Mouse (Mus musculus) C2C12 (cell line): ENCODE measurements around the gene Ak1. TPM values are rescaled to one million over a fixed set of nuclear protein-coding genes. Genes with fewer than 3 reads are reported as not detected.

ENCODE experiments used
- H3K27me3 ChIP-seq: one replicate; pipeline ENCODE4 v1.6.1; 2011; ENCODE audit not compliant: control insufficient read depth, insufficient read depth, insufficient read length
- H3K36me3 ChIP-seq: one replicate; pipeline ENCODE4 v1.6.1; 2011; ENCODE audit not compliant: control insufficient read depth, insufficient read depth
- H3K4me3 ChIP-seq: one replicate; pipeline ENCODE4 v1.5.1; 2011; ENCODE audit warnings: mild to moderate bottlenecking, control low read depth; ENCODE audit not compliant: poor library complexity, insufficient read depth, severe bottlenecking
- H3K79me2 ChIP-seq: one replicate; pipeline ENCODE4 v1.6.1; 2011; ENCODE audit not compliant: control insufficient read depth, insufficient read depth
- H3K79me3 ChIP-seq: one replicate; pipeline ENCODE4 v1.6.1; 2011; ENCODE audit warnings: low read depth, control low read depth
- H3ac ChIP-seq: one replicate; pipeline ENCODE3; 2011; ENCODE audit warnings: low read depth; ENCODE audit not compliant: control insufficient read depth, insufficient read length
- CEBPB ChIP-seq: IDR thresholded peaks from one replicate; pipeline ENCODE4 v1.6.1; 2011; ENCODE audit warnings: low read depth, mild to moderate bottlenecking, control low read depth, moderate library complexity
- CTCF ChIP-seq: IDR thresholded peaks from one replicate; pipeline ENCODE4 v1.5.1; 2011; ENCODE audit not compliant: control insufficient read depth, insufficient read depth, insufficient read length
- FOSL1 ChIP-seq: IDR thresholded peaks from one replicate; pipeline ENCODE4 v1.8.0; 2011; ENCODE audit warnings: mild to moderate bottlenecking, low read length; ENCODE audit not compliant: poor library complexity, insufficient read depth, severe bottlenecking
- MAX ChIP-seq: IDR thresholded peaks from one replicate; pipeline ENCODE4 v1.6.1; 2011; ENCODE audit warnings: mild to moderate bottlenecking, control low read depth
- MYOD1 ChIP-seq: IDR thresholded peaks from one replicate; pipeline ENCODE4 v1.6.1; 2011; ENCODE audit warnings: low read depth; ENCODE audit not compliant: control insufficient read depth, insufficient read length
- MYOG ChIP-seq: IDR thresholded peaks from one replicate; pipeline ENCODE4 v1.6.1; 2011; ENCODE audit not compliant: control insufficient read depth, insufficient read length; ENCODE audit errors: extremely low read depth
- USF1 ChIP-seq: IDR thresholded peaks from one replicate; pipeline ENCODE4 v1.6.1; 2011; ENCODE audit warnings: low read depth, mild to moderate bottlenecking, control low read depth, moderate library complexity
- polyA plus RNA-seq: library from polyadenylated mRNA; unstranded; fragments of >200 nt; fragmentation: generic; extraction: Trizol; gene quantifications from one replicate; pipeline ENCODE4 v1.2.1, GENCODE M21; 2012; ENCODE audit warnings: missing spikeins

Ak1 gene
- polyA plus RNA-seq, 1 experiment, result 184 TPM

- TF ChIP-seq MYOD1 (no peak), MAX (no peak), MYOG (no peak), USF1 (no peak), CEBPB (no peak), CTCF (no peak)
- Histone ChIP-seq H3ac (no peak overlapping the region), H3K79me2 (no peaks in the 10 kb centered on the region), H3K27me3 (no peaks in the 10 kb centered on the region), H3K4me3 (no peak overlapping the region), H3K36me3 (peaks cover 3% of the 10 kb centered on the region), H3K79me3 (no peaks in the 10 kb centered on the region)
Measured at GRCm38 (mm10) chr2:32578146-32579046, 43.2 kb upstream of the Ak1 start.

- Histone ChIP-seq H3K27me3 (no peaks in the 10 kb centered on the region), H3K4me3 (no peak overlapping the region), H3K79me2 (no peaks in the 10 kb centered on the region), H3K36me3 (no peaks in the 10 kb centered on the region), H3K79me3 (no peaks in the 10 kb centered on the region), H3ac (no peak overlapping the region)
- TF ChIP-seq MYOG, result no peak
Measured at GRCm38 (mm10) chr2:32581450-32582095, 40.0 kb upstream of the Ak1 start.

GRCm38 (mm10) chr2:32582830-32583799, 38.4 kb upstream of the Ak1 start:
- TF ChIP-seq CEBPB, result no peak
- TF ChIP-seq MYOG, result no peak
- TF ChIP-seq CTCF, result peak; percentile 84
- no peak for TF ChIP-seq MAX
- TF ChIP-seq USF1, result peak; percentile 28
- peak; percentile 13 for TF ChIP-seq FOSL1
- TF ChIP-seq MYOD1, result no peak
- no peaks in the 10 kb centered on the region for H3K27me3 ChIP-seq
- peaks cover 11% of the 10 kb centered on the region for H3K79me2 ChIP-seq
- peak overlapping the region; percentile 8 for H3ac ChIP-seq
- no peak overlapping the region for H3K4me3 ChIP-seq
- no peaks in the 10 kb centered on the region for H3K36me3 ChIP-seq
- H3K79me3 ChIP-seq, result peaks cover 11% of the 10 kb centered on the region

- no peak for TF ChIP-seq MYOG
- TF ChIP-seq CEBPB, result no peak
- peak; percentile 62 for TF ChIP-seq USF1
- no peak for TF ChIP-seq FOSL1
- no peak for TF ChIP-seq CTCF
- TF ChIP-seq MAX, result peak; percentile 80
- no peak for TF ChIP-seq MYOD1
- Histone ChIP-seq H3K79me3 (peaks cover 28% of the 10 kb centered on the region), H3K4me3 (no peak overlapping the region), H3K36me3 (peaks cover 17% of the 10 kb centered on the region), H3ac (no peak overlapping the region), H3K79me2 (peaks cover 32% of the 10 kb centered on the region), H3K27me3 (no peaks in the 10 kb centered on the region)
Measured at GRCm38 (mm10) chr2:32585149-32585714, 36.3 kb upstream of the Ak1 start.

- H3ac ChIP-seq, result peak within 1 kb of the TSS; percentile 100
- H3K4me3 ChIP-seq, result peak within 1 kb of the TSS; percentile 71
- H3K36me3 ChIP-seq, result peaks cover 33% of the 10 kb centered on the region
- H3K79me3 ChIP-seq, result peaks cover 40% of the 10 kb centered on the region
- TF ChIP-seq CTCF (peak; percentile 58), USF1 (no peak), MAX (peak; percentile 16)
- H3K27me3 ChIP-seq, result no peaks in the 10 kb centered on the region
- peaks cover 49% of the 10 kb centered on the region for H3K79me2 ChIP-seq
Measured at GRCm38 (mm10) chr2:32586871-32587351, 34.6 kb upstream of the Ak1 start, which contains the start of gene St6galnac4. TSS of gene St6galnac4 (plus strand) at chr2:32587095.
